Mouse (Mus musculus): ENCODE data around the gene Ulk4.
"Not testable (repeated sequence)": the region's sequence is repeated elsewhere in the genome, so short reads cannot be mapped to it uniquely, and the experiment has no call there.

Gene Ulk4

GRCm38 (mm10) chr9:121212322-121212721 lies 64.7 kb downstream of the Ulk4 start:
- in situ Hi-C loops (cut with MboI; ENCODE audit: unreplicated experiment in 2 of 2): no loop called here

GRCm38 (mm10) chr9:121205046-121205445 lies 72.0 kb downstream of the Ulk4 start:
- in situ Hi-C loops (cut with MboI; ENCODE audit: unreplicated experiment in 2 of 2): no loop called here

GRCm38 (mm10) chr9:121204149-121204800 lies 72.7 kb downstream of the Ulk4 start:
- in situ Hi-C loops (cut with MboI; ENCODE audit: unreplicated experiment in 2 of 2): no loop called here

GRCm38 (mm10) chr9:121203686-121204085 lies 73.3 kb downstream of the Ulk4 start:
- in situ Hi-C loops (cut with MboI; ENCODE audit: unreplicated experiment in 2 of 2): no loop called here

- in situ Hi-C loops (cut with MboI; ENCODE audit: unreplicated experiment in 2 of 2): not testable (repeated sequence)
These were observed 77.8 kb downstream of the Ulk4 start for GRCm38 (mm10) chr9:121199146-121199685.

- in situ Hi-C loops (cut with MboI; ENCODE audit: unreplicated experiment in 2 of 2): no loop called here
These were observed 80.5 kb downstream of the Ulk4 start for GRCm38 (mm10) chr9:121196473-121196872.

GRCm38 (mm10) chr9:121195106-121195505 lies 81.9 kb downstream of the Ulk4 start:
- in situ Hi-C loops (cut with MboI; ENCODE audit: unreplicated experiment in 2 of 2): no loop called here

- in situ Hi-C loops (cut with MboI; ENCODE audit: unreplicated experiment in 2 of 2): no loop called here
These were observed 84.2 kb downstream of the Ulk4 start for GRCm38 (mm10) chr9:121192601-121193370.

GRCm38 (mm10) chr9:121187811-121188210 lies 89.2 kb downstream of the Ulk4 start:
- in situ Hi-C loops (cut with MboI; ENCODE audit: unreplicated experiment in 2 of 2): no loop called here

GRCm38 (mm10) chr9:121185796-121186195 lies 91.2 kb downstream of the Ulk4 start:
- in situ Hi-C loops (cut with MboI; ENCODE audit: unreplicated experiment in 2 of 2): no loop called here

GRCm38 (mm10) chr9:121176350-121176749 lies 100.6 kb downstream of the Ulk4 start:
- in situ Hi-C loops (cut with MboI; ENCODE audit: unreplicated experiment in 2 of 2): no loop called here

GRCm38 (mm10) chr9:121175201-121175600 lies 101.8 kb downstream of the Ulk4 start:
- in situ Hi-C loops (cut with MboI; ENCODE audit: unreplicated experiment in 2 of 2): no loop called here

- in situ Hi-C loops (cut with MboI; ENCODE audit: unreplicated experiment in 2 of 2): no loop called here
These were observed 104.9 kb downstream of the Ulk4 start for GRCm38 (mm10) chr9:121172123-121172522.

- in situ Hi-C loops (cut with MboI; ENCODE audit: unreplicated experiment in 2 of 2): no loop called here
These were observed 105.4 kb downstream of the Ulk4 start for GRCm38 (mm10) chr9:121171609-121172008.

GRCm38 (mm10) chr9:121164607-121165006 lies 112.4 kb downstream of the Ulk4 start:
- in situ Hi-C loops (cut with MboI; ENCODE audit: unreplicated experiment in 2 of 2): no loop called here

GRCm38 (mm10) chr9:121162789-121163188 lies 114.2 kb downstream of the Ulk4 start:
- in situ Hi-C loops (cut with MboI; ENCODE audit: unreplicated experiment in 2 of 2): no loop called here

GRCm38 (mm10) chr9:121161818-121162565 lies 115.0 kb downstream of the Ulk4 start:
- in situ Hi-C loops (cut with MboI; ENCODE audit: unreplicated experiment in 2 of 2): no loop called here

GRCm38 (mm10) chr9:121156253-121156831 lies 120.7 kb downstream of the Ulk4 start:
- in situ Hi-C loops (cut with MboI; ENCODE audit: unreplicated experiment in 2 of 2): no loop called here

GRCm38 (mm10) chr9:121153276-121153675 lies 123.7 kb downstream of the Ulk4 start:
- in situ Hi-C loops (cut with MboI; ENCODE audit: unreplicated experiment in 2 of 2): no loop called here

GRCm38 (mm10) chr9:121148602-121149001 lies 128.4 kb downstream of the Ulk4 start:
- in situ Hi-C loops (cut with MboI; ENCODE audit: unreplicated experiment in 2 of 2): no loop called here

GRCm38 (mm10) chr9:121143208-121143607 lies 133.8 kb downstream of the Ulk4 start:
- in situ Hi-C loops (cut with MboI; ENCODE audit: unreplicated experiment in 2 of 2): no loop called here
